Mouse (Mus musculus): Measurements from ENCODE around the gene Uqcc3. TPM values are rescaled to one million over a fixed set of nuclear protein-coding genes. Genes with fewer than 3 reads are reported as not detected.
"Not testable (repeated sequence)": the region's sequence is repeated elsewhere in the genome, so short reads cannot be mapped to it uniquely, and the experiment has no call there.

Gene Uqcc3
- polyA plus RNA-seq, 1 experiment: 37.6 TPM

DNA sequence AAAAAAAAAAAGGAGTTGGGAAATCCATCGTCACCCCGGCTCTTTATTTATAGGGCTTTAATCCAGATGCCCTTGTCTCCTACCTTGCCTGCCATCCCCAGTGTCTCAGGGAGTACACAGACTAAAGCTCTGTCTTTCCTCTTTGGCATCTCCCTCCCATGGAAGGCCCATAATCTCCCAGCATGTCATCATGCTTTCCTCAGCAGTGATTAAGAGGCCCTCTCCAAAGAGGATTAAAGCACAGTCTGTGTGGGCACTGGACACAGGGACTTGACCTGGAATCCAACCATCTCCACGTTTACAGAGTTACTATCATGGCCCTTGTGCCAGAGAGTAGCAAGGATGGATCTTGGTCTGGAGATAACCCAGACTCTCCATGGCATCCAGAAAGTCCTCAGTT is 2.9 kb upstream of the Uqcc3 start, which contains the start of the genes Lbhd1 and Gm49403:
TSS of gene Lbhd1 (plus strand) at position 117 of the 400 bp plus-strand sequence.
TSS of gene Gm49403 (plus strand) at position 315 of the 400 bp plus-strand sequence.
- no peak for DNase-seq
- 69% methylated on average over 3 of the region's 3 CpGs for WGBS
- no peak within 1 kb of the TSS for H3K4me3 ChIP-seq (replicated peaks; ENCODE audit: extremely low read depth, low read depth, low read length)
- TF ChIP-seq POLR2A (IDR thresholded peaks at IDR 0.05; ENCODE audit: borderline replicate concordance, extremely low read depth, low read depth, low read length): no peak
- TF ChIP-seq CTCF (IDR thresholded peaks at IDR 0.05; ENCODE audit: insufficient read depth, low read length): no peak
- peaks cover 6% of the 10 kb centered on the region for H3K4me1 ChIP-seq (ENCODE audit: control insufficient read depth, insufficient read depth, low read length)

DNA sequence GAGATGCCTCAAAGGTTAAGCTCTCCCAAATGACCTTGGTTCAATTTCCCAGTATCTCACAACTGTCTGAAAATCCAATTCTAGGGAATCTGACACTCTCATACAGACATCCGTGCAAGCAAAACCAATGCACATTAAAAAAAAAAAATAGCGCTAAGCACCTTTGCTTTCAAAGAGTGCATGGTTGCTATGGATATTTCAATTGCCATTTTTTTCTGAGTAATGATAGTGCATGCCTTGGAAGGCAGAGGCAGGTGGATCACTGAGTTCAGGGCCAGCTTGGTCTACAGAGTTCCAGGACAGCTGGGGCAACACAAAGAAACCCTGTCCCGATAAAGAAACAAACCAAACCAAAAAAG is 290 bp upstream of the Uqcc3 start:
- 8% methylated on average over 3 of the region's 3 CpGs for WGBS
- peaks cover 3% of the 10 kb centered on the region for H3K4me1 ChIP-seq (ENCODE audit: control insufficient read depth, insufficient read depth, low read length)
- TF ChIP-seq POLR2A (IDR thresholded peaks at IDR 0.05; ENCODE audit: borderline replicate concordance, extremely low read depth, low read depth, low read length) (no peak), CTCF (IDR thresholded peaks at IDR 0.05; ENCODE audit: insufficient read depth, low read length) (no peak)
- peak overlapping the region; percentile 76 for H3K4me3 ChIP-seq (replicated peaks; ENCODE audit: extremely low read depth, low read depth, low read length)
- no peak for DNase-seq

DNA sequence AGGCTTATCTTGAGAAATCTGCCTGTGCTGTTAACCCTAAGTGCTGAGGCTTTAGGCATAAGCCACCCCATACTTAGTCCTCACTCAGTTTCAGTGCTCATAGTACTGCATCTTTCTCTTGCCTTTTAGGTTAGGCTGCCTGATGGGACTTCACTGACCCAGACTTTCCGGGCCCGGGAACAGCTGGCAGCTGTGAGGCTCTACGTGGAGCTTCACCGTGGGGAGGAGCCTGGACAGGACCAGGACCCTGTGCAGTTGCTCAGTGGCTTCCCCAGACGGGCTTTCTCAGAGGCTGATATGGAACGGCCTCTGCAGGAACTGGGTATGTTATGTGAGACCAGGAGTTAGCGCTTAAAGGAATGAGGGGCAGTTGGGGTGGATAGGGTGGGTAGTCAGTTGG is 5.7 kb downstream of the Uqcc3 start:
- TF ChIP-seq POLR2A (IDR thresholded peaks at IDR 0.05; ENCODE audit: borderline replicate concordance, extremely low read depth, low read depth, low read length) (no peak), CTCF (IDR thresholded peaks at IDR 0.05; ENCODE audit: insufficient read depth, low read length) (no peak)
- DNase-seq: no peak
- Histone ChIP-seq H3K4me3 (replicated peaks; ENCODE audit: extremely low read depth, low read depth, low read length) (no peak overlapping the region), H3K4me1 (ENCODE audit: control insufficient read depth, insufficient read depth, low read length) (peaks cover 3% of the 10 kb centered on the region)
- WGBS: 89% methylated on average over 7 of the region's 7 CpGs

DNA sequence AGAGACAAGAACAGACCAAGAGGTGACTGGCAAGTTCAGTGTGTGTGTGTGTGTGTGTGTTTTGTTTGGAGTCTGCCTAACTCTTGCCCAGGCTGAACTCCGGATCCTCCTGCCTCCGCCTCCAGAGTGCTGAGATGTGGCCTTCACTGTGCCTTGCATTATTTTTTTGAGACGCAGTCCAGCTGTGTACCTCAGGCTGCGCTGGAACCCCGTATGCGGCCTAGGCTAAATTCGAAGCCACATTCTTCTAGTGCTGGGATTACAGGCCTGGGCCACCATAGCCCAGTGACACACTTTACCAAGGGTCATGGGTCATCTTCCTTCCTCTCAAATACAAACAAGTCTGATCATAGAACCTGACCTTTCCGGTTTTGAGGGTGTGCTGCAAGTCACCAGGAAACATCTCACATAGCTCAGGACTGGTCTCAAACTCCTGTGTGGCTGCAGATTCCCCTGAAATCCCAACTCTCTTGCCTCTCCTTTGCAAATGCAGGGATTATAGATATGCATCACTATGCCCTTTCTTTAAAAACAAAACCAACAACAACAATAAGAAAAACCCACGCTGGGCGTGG is 8.4 kb downstream of the Uqcc3 start:
- H3K4me1 ChIP-seq (ENCODE audit: control insufficient read depth, insufficient read depth, low read length): no peaks in the 10 kb centered on the region; the same call in 1 of the 2 replicates
- no peak for TF ChIP-seq POLR2A (IDR thresholded peaks at IDR 0.05; ENCODE audit: borderline replicate concordance, extremely low read depth, low read depth, low read length)
- TF ChIP-seq CTCF (IDR thresholded peaks at IDR 0.05; ENCODE audit: insufficient read depth, low read length): no peak
- WGBS: 57% methylated on average over 10 of the region's 10 CpGs
- peak overlapping the region; percentile 72 for H3K4me3 ChIP-seq (replicated peaks; ENCODE audit: extremely low read depth, low read depth, low read length)
- no peak for DNase-seq

DNA sequence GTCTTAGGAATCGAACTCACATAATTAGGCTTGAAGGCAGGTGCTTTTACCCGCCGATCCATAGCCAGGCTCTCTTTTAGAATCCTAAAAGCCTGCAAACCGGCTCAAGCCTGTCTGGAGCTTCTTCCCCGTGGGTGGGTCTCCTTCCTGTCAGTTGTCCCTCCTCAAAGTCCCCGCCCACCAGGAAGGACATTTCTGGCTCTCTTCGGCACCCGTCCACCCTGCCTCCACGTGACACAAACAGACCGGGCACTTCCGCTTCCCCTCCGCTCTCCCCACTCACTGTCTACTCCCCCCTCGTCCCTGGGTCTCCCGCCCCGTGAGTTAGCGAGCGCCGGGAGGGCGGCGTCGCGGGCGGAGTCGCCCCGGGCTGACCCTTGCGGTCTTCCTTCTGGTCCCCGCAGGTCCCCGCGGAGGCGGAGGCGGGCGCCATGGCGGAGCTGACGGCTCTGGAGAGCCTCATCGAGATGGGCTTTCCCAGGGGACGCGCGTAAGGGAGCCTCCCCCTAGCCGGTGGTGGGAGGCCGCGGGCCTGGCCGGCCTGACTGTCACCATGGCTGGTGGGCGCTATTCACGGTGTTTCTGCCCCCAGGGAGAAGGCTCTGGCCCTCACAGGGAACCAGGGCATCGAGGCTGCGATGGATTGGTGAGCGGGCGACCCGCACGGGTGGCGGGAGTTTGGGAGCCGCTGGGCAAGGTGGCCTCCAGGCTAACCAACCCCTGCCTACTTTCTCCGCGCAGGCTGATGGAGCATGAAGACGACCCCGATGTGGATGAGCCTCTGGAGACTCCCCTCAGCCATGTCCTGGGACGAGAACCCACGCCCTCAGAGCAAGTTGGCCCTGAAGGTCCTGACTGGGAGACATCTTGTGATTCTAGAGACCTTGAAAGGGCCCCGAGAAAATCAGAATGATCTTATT is 9.2 kb downstream of the Uqcc3 start, which contains the start of gene Ubxn1:
TSS of gene Ubxn1 (plus strand) at position 230 of the 920 bp plus-strand sequence.
- no peaks in the 10 kb centered on the region; the same call in 1 of the 2 replicates for H3K4me1 ChIP-seq (ENCODE audit: control insufficient read depth, insufficient read depth, low read length)
- WGBS: 1% methylated on average over 59 of the region's 59 CpGs
- peak; percentile 98 for DNase-seq
- TF ChIP-seq CTCF (IDR thresholded peaks at IDR 0.05; ENCODE audit: insufficient read depth, low read length): no peak
- peak; percentile 51; the same call in 1 of the 2 replicates for TF ChIP-seq POLR2A (IDR thresholded peaks at IDR 0.05; ENCODE audit: borderline replicate concordance, extremely low read depth, low read depth, low read length)
- peak within 1 kb of the TSS; percentile 72 for H3K4me3 ChIP-seq (replicated peaks; ENCODE audit: extremely low read depth, low read depth, low read length)

DNA sequence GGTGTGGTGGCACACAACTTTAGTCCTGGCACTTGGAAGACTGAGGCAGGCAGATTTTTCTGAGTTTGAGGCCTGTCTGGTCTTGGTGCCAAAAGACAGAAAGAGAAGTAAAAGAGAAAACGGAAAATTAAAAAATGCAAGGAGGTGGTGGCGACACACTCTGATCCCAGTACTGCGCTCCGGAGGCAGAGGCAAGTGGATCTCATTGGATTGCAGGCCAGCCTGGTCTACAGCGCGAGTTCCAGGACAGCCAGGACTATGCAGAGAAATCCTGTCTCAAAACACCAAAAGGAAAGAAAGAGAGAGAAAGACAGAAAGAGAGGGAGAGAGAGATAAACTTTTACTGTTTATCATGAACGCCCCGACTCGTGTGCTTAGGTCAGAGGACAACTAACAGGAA is 9.9 kb downstream of the Uqcc3 start:
- DNase-seq: no peak
- TF ChIP-seq CTCF (IDR thresholded peaks at IDR 0.05; ENCODE audit: insufficient read depth, low read length) (no peak), POLR2A (IDR thresholded peaks at IDR 0.05; ENCODE audit: borderline replicate concordance, extremely low read depth, low read depth, low read length) (no peak)
- WGBS: 20% methylated on average over 9 of the region's 9 CpGs

DNA sequence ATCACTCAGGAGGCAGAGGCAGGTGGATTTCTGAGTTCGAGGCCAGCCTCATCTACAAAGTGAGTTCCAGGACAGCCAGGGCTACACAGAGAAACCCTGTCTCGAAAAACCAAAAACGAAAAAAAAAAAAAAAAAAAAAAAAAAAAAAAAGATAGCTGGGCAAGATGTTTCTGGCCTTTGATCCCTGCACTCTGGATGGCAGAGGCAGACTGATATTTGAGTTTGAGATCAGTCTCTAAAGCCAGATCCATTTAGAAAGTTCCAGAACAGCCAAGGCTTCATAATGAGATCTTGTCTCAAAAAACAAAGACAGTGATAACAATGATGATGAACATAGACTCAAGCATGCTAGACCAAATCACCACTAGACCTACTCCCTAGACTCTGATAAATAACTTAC is 10.3 kb downstream of the Uqcc3 start:
- not testable (repeated sequence) for DNase-seq; H3K4me3 ChIP-seq (replicated peaks; ENCODE audit: extremely low read depth, low read depth, low read length); H3K4me1 ChIP-seq (ENCODE audit: control insufficient read depth, insufficient read depth, low read length)
- 73% methylated on average over 3 of the region's 3 CpGs for WGBS

More for the DNA sequence above, 9.9 kb downstream of the Uqcc3 start:
- Histone ChIP-seq H3K4me1 (ENCODE audit: control insufficient read depth, insufficient read depth, low read length) (no peaks in the 10 kb centered on the region; the same call in 1 of the 2 replicates), H3K4me3 (replicated peaks; ENCODE audit: extremely low read depth, low read depth, low read length) (peak overlapping the region; percentile 72)

DNA sequence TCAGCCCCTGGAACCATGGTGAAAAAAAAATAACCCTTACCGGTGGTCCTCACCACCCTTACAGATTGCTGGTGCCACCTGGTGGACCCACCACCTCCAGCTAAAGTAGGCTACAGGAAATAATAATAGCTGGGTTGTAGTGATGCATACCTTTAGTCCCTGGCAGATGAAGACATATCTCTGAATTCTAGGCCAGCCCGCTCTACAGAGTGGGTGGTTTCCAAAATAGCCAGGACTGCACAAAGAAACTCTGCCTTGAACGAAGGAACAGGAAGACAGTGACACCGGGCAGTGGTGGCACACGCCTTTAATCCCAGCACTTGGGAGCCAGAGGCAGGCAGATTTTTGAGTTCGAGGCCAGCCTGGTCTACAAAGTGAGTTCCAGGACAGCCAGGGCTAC is 16.5 kb downstream of the Uqcc3 start:
- no peak overlapping the region for H3K4me3 ChIP-seq (replicated peaks; ENCODE audit: extremely low read depth, low read depth, low read length)
- WGBS: 74% methylated on average over 6 of the region's 6 CpGs
- no peaks in the 10 kb centered on the region for H3K4me1 ChIP-seq (ENCODE audit: control insufficient read depth, insufficient read depth, low read length)
- TF ChIP-seq CTCF (IDR thresholded peaks at IDR 0.05; ENCODE audit: insufficient read depth, low read length) (no peak), POLR2A (IDR thresholded peaks at IDR 0.05; ENCODE audit: borderline replicate concordance, extremely low read depth, low read depth, low read length) (no peak)
- no peak for DNase-seq

DNA sequence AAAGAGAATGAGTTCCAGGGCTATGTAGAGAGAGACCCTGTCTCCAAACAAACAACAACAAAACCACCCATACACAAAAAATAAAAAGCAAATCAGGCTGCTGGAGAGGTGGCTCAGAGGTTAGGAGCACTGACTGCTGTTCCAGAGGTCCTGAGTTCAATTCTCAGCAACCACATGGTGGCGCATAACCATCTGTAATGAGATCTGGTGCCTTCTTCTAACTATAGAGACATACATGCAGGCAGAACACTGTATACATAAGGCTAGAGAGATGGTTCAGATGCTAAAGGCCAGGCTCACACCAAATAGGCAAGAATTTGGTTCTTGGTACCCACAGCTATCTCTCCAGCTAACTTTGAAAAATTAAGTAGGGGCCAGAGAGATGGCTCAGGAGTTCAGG is 21.7 kb downstream of the Uqcc3 start:
- TF ChIP-seq CTCF (IDR thresholded peaks at IDR 0.05; ENCODE audit: insufficient read depth, low read length): no peak
- TF ChIP-seq POLR2A (IDR thresholded peaks at IDR 0.05; ENCODE audit: borderline replicate concordance, extremely low read depth, low read depth, low read length): no peak
- no peak for DNase-seq
- 25% methylated on average over 1 of the region's 1 CpGs for WGBS
- no peaks in the 10 kb centered on the region for H3K4me1 ChIP-seq (ENCODE audit: control insufficient read depth, insufficient read depth, low read length)
- no peak overlapping the region for H3K4me3 ChIP-seq (replicated peaks; ENCODE audit: extremely low read depth, low read depth, low read length)

Data from lung, adult 2 months (tissue).